Mouse (Mus musculus) hindbrain, embryonic 14.5 days (tissue): ENCODE measurements at regions not wholly inside any gene's neighbourhood (a gene's known extent, or its start where the extent isn't known, plus 50 kb on each side); places are given as distances from the start of the nearest gene placed in this dataset.

Experiments used
- ATAC-seq: fragments of 200-750 bp; cut with Nextera tagmentation; 2 replicates; pipeline ENCODE4 v1.8.0; 2017; ENCODE audit warnings: moderate number of reproducible peaks, mild to moderate bottlenecking, moderate TSS enrichment, moderate library complexity; ENCODE audit not compliant: low FRiP score
- DNase-seq: peaks from one replicate; pipeline ENCODE4 v3.0.0-alpha.2; 2015; ENCODE audit warnings: low spot score
- H3K27ac ChIP-seq: fragments of 300-500 bp; sonication (generic); 2 replicates; pipeline ENCODE4 v1.5.1; 2014; ENCODE audit warnings: mild to moderate bottlenecking, moderate library complexity
- H3K27me3 ChIP-seq: fragments of 300-500 bp; sonication (generic); 2 replicates; pipeline ENCODE4 v1.6.1; 2014; ENCODE audit warnings: mild to moderate bottlenecking, low read length, mixed read lengths; ENCODE audit not compliant: control insufficient read depth, insufficient read depth
- H3K36me3 ChIP-seq: fragments of 300-500 bp; sonication (generic); replicated peaks from 2 replicates; pipeline ENCODE4 v1.6.1; 2014; ENCODE audit not compliant: control insufficient read depth, insufficient read depth
- H3K4me1 ChIP-seq: fragments of 300-500 bp; sonication (generic); replicated peaks from 2 replicates; pipeline ENCODE4 v1.6.1; 2014; ENCODE audit warnings: antibody characterized with exemption, low read length, mixed read lengths; ENCODE audit not compliant: control insufficient read depth, insufficient read depth
- H3K4me2 ChIP-seq: fragments of 300-500 bp; sonication (generic); replicated peaks from 2 replicates; pipeline ENCODE4 v1.6.1; 2014; ENCODE audit warnings: mild to moderate bottlenecking, moderate library complexity
- H3K4me3 ChIP-seq: fragments of 300-500 bp; sonication (generic); replicated peaks from 2 replicates; pipeline ENCODE4 v1.5.1; 2014; ENCODE audit warnings: mild to moderate bottlenecking, low read length
- H3K9ac ChIP-seq: fragments of 300-500 bp; sonication (generic); 2 replicates; pipeline ENCODE4 v1.6.1; 2014
- H3K9me3 ChIP-seq: fragments of 300-500 bp; sonication (generic); 2 replicates; pipeline ENCODE4 v1.6.1; 2016; ENCODE audit warnings: low read length; ENCODE audit not compliant: control insufficient read depth
- WGBS: fragments of 180-500 bp; shearing (Covaris S2); extraction: QIAGEN DNeasy Blood & Tissue Kit; methylation state at CpG from one replicate; pipeline ENCODE4 v1.1.7; 2014; 5-methylcytosine and 5-hydroxymethylcytosine counted together

GRCm38 (mm10) chr4:153603936-153604335, 121.3 kb upstream of the Ajap1 start:
- WGBS, result 78% methylated on average over 7 of the region's 7 CpGs
- H3K4me1 ChIP-seq, result peaks cover 23% of the 10 kb centered on the region
- ATAC-seq, result no peak
- H3K9ac ChIP-seq, result no peak overlapping the region
- H3K4me2 ChIP-seq, result no peak overlapping the region
- no peak overlapping the region for H3K4me3 ChIP-seq
- no peak for DNase-seq
- H3K27ac ChIP-seq, result no peak overlapping the region
- no peaks in the 10 kb centered on the region for H3K27me3 ChIP-seq
- H3K9me3 ChIP-seq, result no peaks in the 10 kb centered on the region
- H3K36me3 ChIP-seq, result no peaks in the 10 kb centered on the region

DNA sequence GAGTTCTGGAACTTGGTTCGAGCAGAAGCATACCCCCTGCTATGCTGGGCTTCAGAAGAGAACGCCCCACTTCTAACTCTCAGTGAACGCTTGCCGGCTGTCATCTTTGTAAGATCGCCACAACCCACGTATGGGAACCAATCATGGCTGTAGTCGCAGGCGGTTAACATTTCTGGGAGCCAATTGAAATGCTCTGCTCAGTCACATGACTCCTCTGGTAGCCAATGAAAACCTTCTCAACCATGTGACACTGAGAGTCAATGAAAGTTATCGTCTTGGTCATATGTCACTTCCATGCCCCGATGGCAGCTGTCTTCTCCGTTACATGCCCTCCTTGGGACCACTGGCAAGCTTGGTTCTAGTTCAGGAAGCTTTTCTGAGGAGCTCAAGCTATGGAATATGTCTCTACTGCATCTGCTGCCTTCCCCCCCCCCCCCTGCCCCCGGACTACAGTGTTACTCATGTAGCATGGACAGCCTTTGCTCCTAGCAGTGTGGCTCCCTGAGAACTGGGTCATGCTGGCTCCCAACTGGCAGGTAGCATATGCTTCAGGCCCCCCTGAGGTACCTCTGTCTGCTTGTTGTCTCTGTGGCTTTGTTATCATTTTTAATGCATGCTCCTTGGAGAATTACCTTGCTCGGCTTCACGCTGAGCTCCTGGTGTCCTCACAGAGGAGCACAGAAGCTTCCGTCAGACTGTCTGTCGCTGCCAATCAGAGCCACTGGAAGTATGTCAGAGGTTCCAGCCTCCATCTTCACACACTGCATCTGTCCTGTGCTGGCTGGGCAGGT, 122.3 kb upstream of the Ajap1 start:
- Histone ChIP-seq H3K27me3 (no peaks in the 10 kb centered on the region), H3K4me2 (no peak overlapping the region), H3K9ac (no peak overlapping the region), H3K9me3 (no peaks in the 10 kb centered on the region), H3K4me1 (peaks cover 17% of the 10 kb centered on the region), H3K4me3 (no peak overlapping the region), H3K36me3 (no peaks in the 10 kb centered on the region), H3K27ac (no peak overlapping the region)
- no peak for ATAC-seq
- 87% methylated on average over 16 of the region's 16 CpGs for WGBS
- no peak for DNase-seq

GRCm38 (mm10) chr4:153616058-153616457, 133.4 kb upstream of the Ajap1 start:
- Histone ChIP-seq H3K27me3 (no peaks in the 10 kb centered on the region), H3K36me3 (no peaks in the 10 kb centered on the region), H3K9ac (no peak overlapping the region), H3K4me2 (no peak overlapping the region), H3K9me3 (no peaks in the 10 kb centered on the region), H3K27ac (no peak overlapping the region), H3K4me3 (no peak overlapping the region), H3K4me1 (no peaks in the 10 kb centered on the region)
- DNase-seq (no peak), ATAC-seq (no peak)
- 72% methylated on average over 8 of the region's 8 CpGs for WGBS

DNA sequence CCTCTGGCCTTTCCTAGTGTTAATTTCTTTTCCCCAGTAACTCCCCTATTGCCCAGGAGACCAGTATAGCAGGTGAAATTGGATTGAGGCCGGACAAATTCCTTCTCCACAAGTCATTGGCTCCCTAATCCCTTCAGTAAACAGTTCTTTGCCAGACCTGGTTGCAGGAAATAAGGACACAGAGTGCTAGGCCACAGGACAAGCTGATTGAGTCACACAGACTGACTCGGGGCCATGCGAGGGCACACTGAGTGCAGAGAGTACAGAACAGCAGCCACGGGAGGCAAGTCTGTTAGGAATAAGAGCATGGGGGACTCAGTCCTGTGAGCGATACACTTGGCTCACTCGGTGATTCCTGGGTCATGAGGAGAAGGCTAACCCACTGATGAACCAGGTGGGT, 134.3 kb upstream of the Ajap1 start:
- no peaks in the 10 kb centered on the region for H3K4me1 ChIP-seq
- H3K4me3 ChIP-seq, result no peak overlapping the region
- H3K9me3 ChIP-seq, result no peaks in the 10 kb centered on the region
- no peak overlapping the region for H3K4me2 ChIP-seq
- no peak for ATAC-seq
- no peak for DNase-seq
- H3K27ac ChIP-seq, result no peak overlapping the region
- 80% methylated on average over 6 of the region's 6 CpGs for WGBS
- no peaks in the 10 kb centered on the region for H3K36me3 ChIP-seq
- no peaks in the 10 kb centered on the region for H3K27me3 ChIP-seq
- no peak overlapping the region for H3K9ac ChIP-seq

GRCm38 (mm10) chr4:153620871-153621270, 138.3 kb upstream of the Ajap1 start:
- Histone ChIP-seq H3K27me3 (no peaks in the 10 kb centered on the region), H3K9me3 (no peaks in the 10 kb centered on the region), H3K36me3 (no peaks in the 10 kb centered on the region), H3K27ac (no peak overlapping the region), H3K4me2 (no peak overlapping the region), H3K4me3 (no peak overlapping the region), H3K9ac (no peak overlapping the region), H3K4me1 (no peaks in the 10 kb centered on the region)
- 76% methylated on average over 5 of the region's 5 CpGs for WGBS
- ATAC-seq (no peak), DNase-seq (no peak)

DNA sequence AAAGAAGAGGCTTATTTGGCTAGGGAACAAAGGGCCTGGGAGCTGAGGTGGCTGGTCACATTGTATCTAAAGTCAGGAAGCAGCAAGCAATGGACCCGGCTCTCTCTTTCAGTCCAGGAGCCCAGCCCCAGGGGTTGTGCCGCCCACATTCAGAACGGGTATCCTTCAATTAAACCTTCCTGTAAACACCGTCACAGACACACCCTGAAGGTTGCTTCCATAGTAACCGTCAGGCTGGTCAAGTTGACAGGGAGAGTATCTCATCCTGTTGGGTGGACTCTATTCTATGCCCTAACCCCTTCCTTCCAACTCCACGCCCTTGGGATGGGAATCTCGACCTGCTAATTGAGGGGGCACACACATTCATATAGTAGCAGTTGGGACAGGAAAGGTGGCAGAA, 148.6 kb upstream of the Ajap1 start:
- ATAC-seq (no peak), DNase-seq (no peak)
- Histone ChIP-seq H3K9me3 (no peaks in the 10 kb centered on the region), H3K4me3 (no peak overlapping the region), H3K4me2 (no peak overlapping the region), H3K4me1 (peaks cover 7% of the 10 kb centered on the region; the same call in 1 of the 2 replicates), H3K27me3 (no peaks in the 10 kb centered on the region), H3K9ac (no peak overlapping the region), H3K36me3 (no peaks in the 10 kb centered on the region), H3K27ac (no peak overlapping the region)
- 70% methylated on average over 7 of the region's 7 CpGs for WGBS

GRCm38 (mm10) chr4:153632056-153632455, 149.4 kb upstream of the Ajap1 start:
- no peak for ATAC-seq
- Histone ChIP-seq H3K9ac (no peak overlapping the region), H3K27ac (no peak overlapping the region), H3K9me3 (no peaks in the 10 kb centered on the region), H3K4me3 (no peak overlapping the region), H3K4me2 (no peak overlapping the region), H3K27me3 (no peaks in the 10 kb centered on the region), H3K4me1 (peaks cover 7% of the 10 kb centered on the region; the same call in 1 of the 2 replicates), H3K36me3 (no peaks in the 10 kb centered on the region)
- DNase-seq, result no peak
- WGBS, result over 99% methylated on average over 5 of the region's 5 CpGs

- Histone ChIP-seq H3K36me3 (no peaks in the 10 kb centered on the region), H3K9me3 (no peaks in the 10 kb centered on the region), H3K4me2 (no peak overlapping the region), H3K4me1 (peaks cover 7% of the 10 kb centered on the region; the same call in 1 of the 2 replicates), H3K27ac (no peak overlapping the region), H3K27me3 (no peaks in the 10 kb centered on the region), H3K9ac (no peak overlapping the region), H3K4me3 (no peak overlapping the region)
- ATAC-seq (no peak), DNase-seq (no peak)
- WGBS, result 79% methylated on average over 19 of the region's 19 CpGs
Measured at GRCm38 (mm10) chr4:153632551-153632950, 149.9 kb upstream of the Ajap1 start.

DNA sequence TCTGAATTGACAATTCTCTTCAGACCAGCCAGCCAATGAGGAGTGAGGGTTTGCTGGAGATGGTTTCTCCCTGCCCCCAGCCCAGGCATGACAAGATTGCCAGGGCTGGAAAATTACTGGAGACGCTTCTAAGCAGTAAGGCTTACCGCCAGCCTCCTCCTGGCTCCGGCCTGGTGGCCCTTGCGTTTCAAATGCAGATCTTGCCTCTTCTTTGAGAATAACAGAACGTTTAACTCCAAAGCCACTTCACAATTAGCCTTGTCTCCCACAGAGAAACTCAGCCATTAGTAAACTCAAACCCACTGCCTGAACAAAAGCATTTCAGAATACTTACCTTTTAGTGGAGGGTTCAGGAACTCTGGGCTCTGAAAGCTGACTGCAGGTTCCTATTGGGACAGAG, 150.6 kb upstream of the Ajap1 start:
- DNase-seq, result no peak
- no peak overlapping the region for H3K4me2 ChIP-seq
- no peak overlapping the region for H3K27ac ChIP-seq
- H3K36me3 ChIP-seq, result no peaks in the 10 kb centered on the region
- no peak overlapping the region for H3K4me3 ChIP-seq
- ATAC-seq, result no peak
- no peak overlapping the region for H3K9ac ChIP-seq
- no peaks in the 10 kb centered on the region for H3K9me3 ChIP-seq
- H3K27me3 ChIP-seq, result no peaks in the 10 kb centered on the region
- 3% methylated on average over 5 of the region's 5 CpGs for WGBS
- peaks cover 13% of the 10 kb centered on the region; the same call in 1 of the 2 replicates for H3K4me1 ChIP-seq
